Mouse (Mus musculus): Measurements from ENCODE around the gene Appl1.
"Not testable (repeated sequence)": the region's sequence is repeated elsewhere in the genome, so short reads cannot be mapped to it uniquely, and the experiment has no call there.

Gene Appl1

GRCm38 (mm10) chr14:26969164-26969563, 1.9 kb downstream of the Appl1 start:
- no peak for DNase-seq (ENCODE audit: low spot score)

- no peak for DNase-seq (ENCODE audit: low spot score)
Observed at GRCm38 (mm10) chr14:26960518-26960917, 10.5 kb downstream of the Appl1 start.

GRCm38 (mm10) chr14:26956139-26956538, 14.9 kb downstream of the Appl1 start:
- not testable (repeated sequence) for DNase-seq (ENCODE audit: low spot score)

- DNase-seq (ENCODE audit: low spot score): no peak
Observed at GRCm38 (mm10) chr14:26935558-26935957, 35.5 kb downstream of the Appl1 start.

DNA sequence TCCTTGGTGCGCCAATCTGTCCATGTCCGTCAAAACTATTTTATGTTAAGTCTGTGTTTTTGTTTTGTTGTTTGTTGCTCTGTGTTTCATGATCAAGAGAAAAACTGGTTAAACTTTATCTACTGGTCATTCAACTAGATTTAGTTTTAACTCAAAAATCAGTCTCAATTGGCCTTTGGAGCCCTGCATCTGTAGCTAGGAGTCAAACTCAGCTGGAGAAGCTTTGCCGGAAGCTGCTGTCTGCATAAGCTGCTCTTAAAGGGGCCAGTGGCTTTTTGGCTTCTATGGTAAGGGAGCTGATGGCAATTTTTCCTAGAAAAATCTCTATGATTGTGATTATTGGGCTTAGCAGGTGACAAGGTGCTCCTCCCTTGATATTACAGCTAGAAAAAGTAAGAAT, 36.1 kb downstream of the Appl1 start:
- no peak for DNase-seq (ENCODE audit: low spot score)

- DNase-seq (ENCODE audit: low spot score): no peak
Observed at GRCm38 (mm10) chr14:26923702-26924421, 47.2 kb downstream of the Appl1 start.

DNA sequence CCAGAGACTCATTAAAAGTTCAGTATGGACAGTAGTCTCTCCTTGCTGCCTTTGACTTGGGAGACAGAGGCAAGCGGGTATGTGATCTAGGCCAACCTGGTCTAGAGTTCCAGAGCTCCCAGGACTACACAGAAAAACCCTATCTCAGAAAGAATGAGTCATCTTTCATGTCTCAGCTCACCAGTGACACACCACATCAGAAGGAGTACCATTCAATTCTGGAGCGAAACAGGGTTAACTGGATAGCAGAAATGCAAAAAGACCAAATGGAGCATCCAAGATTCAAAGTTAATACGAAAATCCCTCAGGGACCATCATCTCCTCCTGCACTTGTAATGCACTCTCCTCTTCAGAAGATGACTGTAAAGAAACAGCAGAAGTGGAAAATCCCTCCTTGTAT, 51.7 kb downstream of the Appl1 start:
- no peak for DNase-seq (ENCODE audit: low spot score)

DNA sequence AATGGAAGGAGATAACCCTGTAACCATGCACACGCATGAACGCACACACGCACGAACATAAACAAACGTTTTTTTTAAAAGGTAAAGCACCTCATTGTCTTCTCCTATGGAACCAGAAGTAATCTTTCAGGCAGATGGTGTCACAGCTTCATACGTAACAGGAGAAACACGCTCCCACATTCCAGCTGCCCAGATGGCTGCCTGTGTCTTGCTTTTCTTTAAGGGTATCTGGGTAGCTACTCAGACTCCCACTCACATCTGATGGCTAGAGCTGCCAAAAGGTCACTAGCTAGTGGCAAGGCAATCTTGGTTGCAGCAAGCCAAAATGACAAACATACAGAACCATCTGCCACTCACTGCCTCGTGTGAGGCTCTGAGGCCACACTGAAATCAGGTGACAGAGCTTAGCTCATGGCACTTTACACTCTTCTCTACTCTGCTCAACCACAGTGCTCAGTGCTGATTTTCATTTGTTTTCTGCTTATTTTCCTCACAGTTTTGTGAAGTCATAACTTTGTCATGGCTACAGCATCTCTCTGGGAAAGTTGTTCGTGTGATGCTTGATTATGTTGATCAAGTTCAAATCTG, 57.3 kb downstream of the Appl1 start:
- no peak for DNase-seq (ENCODE audit: low spot score)

DNA sequence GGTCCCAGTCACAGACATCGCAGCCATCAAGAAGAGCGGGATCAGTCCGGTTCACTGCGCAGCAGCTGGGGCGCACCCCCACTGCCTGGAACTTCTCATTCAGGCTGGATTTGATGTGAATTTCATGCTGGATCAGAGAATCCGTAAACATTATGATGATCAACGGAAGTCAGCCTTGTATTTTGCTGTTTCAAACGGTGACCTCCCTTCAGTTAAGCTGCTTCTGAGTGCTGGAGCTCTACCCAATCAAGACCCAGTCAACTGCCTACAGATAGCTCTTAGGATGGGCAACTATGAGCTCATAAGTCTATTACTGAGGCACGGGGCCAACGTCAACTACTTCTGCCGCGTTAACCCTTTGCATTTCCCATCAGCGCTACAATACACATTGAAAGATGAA, 59.2 kb downstream of the Appl1 start:
- DNase-seq (ENCODE audit: low spot score): no peak

DNA sequence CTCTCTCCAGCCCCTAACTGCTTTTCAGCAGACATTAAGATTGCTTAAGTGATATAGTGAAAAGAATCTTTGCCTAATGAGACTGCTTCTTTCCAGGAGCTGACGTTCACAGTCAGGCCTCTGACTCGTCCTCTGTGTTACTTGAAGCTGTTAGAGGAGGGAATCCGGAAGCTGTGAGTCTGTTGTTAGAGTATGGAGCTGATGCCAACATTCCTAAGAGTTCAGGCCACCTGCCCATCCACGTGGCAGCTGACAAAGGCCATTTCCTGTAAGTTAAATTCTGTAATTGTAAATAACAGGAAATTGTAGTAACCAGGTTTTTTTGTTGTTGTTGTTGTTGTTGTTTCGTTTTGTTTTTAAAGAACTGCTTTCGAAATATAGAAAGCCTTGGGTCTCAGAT, 59.8 kb downstream of the Appl1 start:
- no peak for DNase-seq (ENCODE audit: low spot score)

DNA sequence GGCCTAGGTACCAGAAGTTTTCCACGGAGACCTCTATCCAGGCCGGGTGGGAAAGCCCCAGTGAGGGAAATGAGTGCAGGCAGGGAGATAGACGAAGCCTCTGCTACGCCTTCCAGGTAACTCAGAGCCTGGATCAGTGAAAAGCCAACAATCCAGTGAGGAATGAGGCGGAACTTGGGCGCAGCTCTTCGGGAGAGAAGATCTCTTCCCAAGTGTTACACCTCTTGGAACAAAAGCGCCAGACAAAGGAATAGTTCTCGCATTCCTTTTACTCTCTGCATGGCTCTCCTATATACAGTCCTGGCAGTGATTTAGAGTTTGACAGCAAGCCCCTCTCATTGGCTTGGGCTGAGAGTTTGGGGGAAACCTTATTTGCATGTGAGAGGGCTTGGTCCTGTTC, 60.6 kb downstream of the Appl1 start:
- DNase-seq (ENCODE audit: low spot score): not testable (repeated sequence)

- DNase-seq (ENCODE audit: low spot score): no peak
Observed at GRCm38 (mm10) chr14:26907401-26907800, 63.6 kb downstream of the Appl1 start.

DNA sequence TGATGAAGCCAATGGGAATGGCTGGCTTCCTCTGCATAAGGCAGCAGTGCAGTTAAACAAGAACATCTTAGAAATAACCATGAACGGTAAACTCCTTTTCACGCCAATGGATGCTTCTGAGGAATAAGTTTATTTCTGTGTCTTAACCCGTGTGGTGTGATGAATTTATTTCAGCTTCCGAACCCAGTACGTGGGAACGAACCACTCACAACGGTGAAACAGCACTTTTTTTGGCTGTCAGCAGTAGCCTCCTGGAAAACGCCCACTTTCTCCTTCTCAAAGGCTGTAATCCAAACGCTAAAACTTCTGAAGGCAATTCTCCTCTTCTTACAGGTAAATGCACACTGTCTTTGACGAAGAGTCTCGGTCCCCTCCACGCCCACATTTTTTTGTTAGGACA, 70.1 kb downstream of the Appl1 start:
- no peak for DNase-seq (ENCODE audit: low spot score)

DNA sequence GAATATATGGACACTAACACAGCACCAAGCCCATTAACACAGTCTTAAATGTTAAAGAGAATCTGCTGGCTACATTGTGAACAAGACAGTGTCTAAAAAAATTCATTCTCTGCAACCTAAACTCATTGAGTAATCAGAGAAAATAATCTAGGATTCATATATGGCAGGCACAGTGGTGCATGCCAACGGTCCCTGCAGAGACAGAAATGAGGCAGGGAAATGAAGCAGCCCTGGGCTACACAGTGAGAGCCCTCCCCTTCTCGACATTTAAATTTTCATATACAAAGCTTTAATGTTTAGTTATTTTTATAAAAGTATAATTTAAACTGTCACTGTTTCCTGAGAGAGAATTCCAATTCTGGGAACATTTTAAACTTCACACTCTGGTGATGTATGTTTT, 71.5 kb downstream of the Appl1 start:
- DNase-seq (ENCODE audit: low spot score): no peak

DNA sequence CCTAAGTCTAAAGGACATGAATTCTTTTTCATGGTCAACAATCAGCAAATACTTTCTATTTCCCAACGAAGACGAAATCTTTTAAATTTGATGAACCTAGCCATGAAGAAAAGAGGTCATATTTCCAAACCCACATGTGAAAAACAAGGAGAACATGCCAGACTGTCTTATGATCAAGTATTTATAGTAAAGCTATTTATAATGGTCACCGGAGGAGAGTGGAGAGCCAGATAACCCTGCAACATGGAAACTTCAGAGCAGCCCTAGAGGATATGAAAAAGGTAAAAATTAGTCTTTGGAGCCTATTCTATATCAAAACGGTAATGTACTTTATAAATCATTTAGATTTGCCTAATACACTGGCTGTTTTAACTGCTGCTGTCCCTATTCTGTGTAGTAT, 76.6 kb downstream of the Appl1 start, which contains the start of gene Asb14:
TSS of gene Asb14 (plus strand) at position 166 of the 400 bp plus-strand sequence.
- DNase-seq (ENCODE audit: low spot score): no peak

DNA sequence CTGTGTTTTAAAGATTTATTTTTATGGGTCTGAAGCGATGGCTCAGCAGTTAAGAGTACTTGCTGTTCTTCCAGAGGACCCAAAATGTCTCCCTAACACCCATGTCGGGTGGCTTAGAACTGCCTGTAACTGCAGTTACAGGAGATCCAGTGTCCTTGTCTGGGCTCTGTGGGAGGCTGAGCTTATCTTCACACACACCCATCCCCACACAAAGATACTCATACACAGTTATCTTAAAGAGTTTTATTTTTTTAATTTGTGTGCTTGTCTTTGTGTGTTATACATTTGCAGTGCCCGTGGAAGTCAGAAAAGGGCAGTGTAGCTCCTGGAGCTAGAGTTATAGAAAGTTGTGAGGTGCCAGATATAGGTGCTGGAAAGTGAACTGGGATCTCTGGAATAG, 80.3 kb downstream of the Appl1 start:
- no peak for DNase-seq (ENCODE audit: low spot score)

DNA sequence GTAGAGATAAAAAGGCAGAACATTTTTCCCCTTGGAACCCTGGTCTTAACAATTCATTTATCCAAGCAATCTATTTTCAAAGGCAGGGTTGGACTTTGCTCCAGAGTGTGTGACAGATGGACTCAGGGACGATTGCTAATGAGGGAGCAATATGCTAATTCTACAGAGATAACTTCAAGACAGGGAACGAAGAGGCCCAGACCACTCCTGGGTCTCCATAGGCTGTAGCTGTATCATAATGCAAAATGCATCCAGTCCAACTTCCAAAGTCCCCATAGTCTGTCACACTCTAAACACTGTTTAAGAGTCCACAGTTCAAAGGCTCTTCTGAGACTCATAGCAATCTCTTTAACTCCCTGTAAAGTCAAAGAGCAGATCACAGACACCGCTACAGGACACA, 83.8 kb downstream of the Appl1 start:
- DNase-seq (ENCODE audit: low spot score): no peak

DNA sequence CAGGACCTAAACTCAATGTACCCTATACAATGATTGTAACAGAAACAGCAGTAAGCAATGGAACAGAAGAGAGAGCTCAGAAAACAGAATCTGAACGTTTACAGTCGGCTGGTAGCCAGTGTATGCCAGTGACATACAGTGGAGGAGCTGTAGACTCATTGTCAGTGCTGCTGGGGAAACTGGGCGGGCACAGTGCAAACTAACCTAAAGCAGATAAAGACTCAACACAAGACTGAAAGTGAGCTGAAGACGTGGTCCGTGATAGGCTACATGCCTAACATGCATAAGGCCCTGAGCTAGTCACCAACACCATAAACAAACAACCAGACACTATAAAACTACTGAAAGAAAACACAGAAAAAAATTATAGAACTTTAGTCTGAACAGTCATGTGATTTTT, 89.3 kb downstream of the Appl1 start:
- no peak for DNase-seq (ENCODE audit: low spot score)

DNA sequence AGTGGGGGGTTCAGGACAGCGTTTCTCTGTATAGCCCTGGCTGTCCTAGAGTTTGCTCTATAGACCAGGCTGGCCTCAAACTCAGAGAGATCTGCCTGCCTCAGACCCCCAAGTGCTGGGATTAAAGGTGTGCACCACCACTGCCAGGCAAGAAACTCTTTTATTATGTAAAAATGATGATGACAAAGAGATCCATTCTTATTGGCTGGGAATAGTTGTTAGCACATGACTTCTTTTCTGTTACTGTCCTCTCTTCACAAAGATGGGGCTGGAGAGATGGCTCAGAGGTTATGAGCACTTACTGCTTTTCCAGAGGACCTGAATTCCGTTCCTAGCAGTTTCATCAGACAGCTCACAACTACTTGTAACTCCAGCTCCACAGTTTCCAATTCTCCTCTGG, 91.1 kb downstream of the Appl1 start:
- DNase-seq (ENCODE audit: low spot score): no peak

DNA sequence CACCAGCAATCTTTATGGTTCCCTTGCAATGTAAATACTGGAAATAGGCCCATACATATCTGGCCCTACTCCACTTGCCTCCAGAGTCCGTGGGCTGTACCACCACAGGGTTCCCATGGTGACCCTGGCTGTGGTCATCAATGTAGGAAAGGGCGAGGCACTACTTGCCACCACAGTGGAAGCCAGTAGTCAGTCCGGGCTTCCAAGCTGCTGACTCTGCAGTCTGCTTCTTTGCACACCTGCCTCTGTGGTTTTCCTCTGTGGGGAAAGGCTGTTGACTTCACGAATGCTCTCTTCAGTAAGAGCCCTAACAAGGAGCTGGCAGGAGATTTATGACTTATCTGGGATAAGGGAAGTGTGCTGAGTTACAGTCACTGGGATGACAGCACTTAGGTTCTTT, 92.3 kb downstream of the Appl1 start:
- no peak for DNase-seq (ENCODE audit: low spot score)

All from adipocyte (in vitro differentiated cells).